ENCODE assay signal across 34 mouse cellular contexts in genomic region chr12:11208872-11209271, GRCm38 (mm10). TPM values are rescaled to one million over a fixed set of nuclear protein-coding genes. Genes with fewer than 3 reads are reported as not detected.
A peak's percentile ranks its signal among the peaks of the same experiment; 100 is the strongest.
DNase-seq lines count a peak whose midpoint lies in the region; ATAC-seq and TF ChIP-seq lines count a peak whose summit lies in the region.
"Had no signal": no experiment of that assay in that cellular context is flagged by ENCODE, and none has a peak within 500 bp of the region (broad histone marks: within the 10 kb centered on the region; RNA-seq: fewer than 3 reads in every experiment).

Msgn1 (minus strand) TSS chr12:11208972.

- no peak within 1 kb of the TSS for H3K4me3 ChIP-seq in midbrain, embryonic 11.5 days (ENCODE audit: low read depth, low read length)
- no peak within 1 kb of the TSS for H3K4me3 ChIP-seq in midbrain, postnatal 0 days (ENCODE audit: low read depth, low read length)
- peak within 1 kb of the TSS; percentile 59 for H3K4me3 ChIP-seq in testis, adult 2 months (ENCODE audit: control insufficient read depth, low read depth, low read length)
- H3K4me3 ChIP-seq in limb, embryonic 14.5 days (replicated peaks; ENCODE audit: low read length) = no peak within 1 kb of the TSS
- H3K4me3 ChIP-seq: embryonic facial prominence, embryonic 10.5 days; embryonic facial prominence, embryonic 15.5 days; heart, adult 2 months; heart, embryonic 15.5 days; neural tube, embryonic 15.5 days had no signal

- intact Hi-C loops in gastrocnemius, postnatal 14 days (cut with DNase I; ENCODE audit: low total_unique reads) = no loop called here

- H3K4me2 ChIP-seq in midbrain, embryonic 11.5 days = no peak within 1 kb of the TSS
- H3K4me2 ChIP-seq in midbrain, postnatal 0 days (ENCODE audit: low read depth, low read length, poor library complexity, severe bottlenecking) = no peak within 1 kb of the TSS
- no peak within 1 kb of the TSS for H3K4me2 ChIP-seq in limb, embryonic 14.5 days (replicated peaks; ENCODE audit: low read depth, low read length, severe bottlenecking)
- H3K4me2 ChIP-seq: embryonic facial prominence, embryonic 15.5 days; heart, embryonic 15.5 days; hindbrain, embryonic 14.5 days; neural tube, embryonic 15.5 days had no signal

- no peaks in the 10 kb centered on the region for H3K4me1 ChIP-seq in midbrain, embryonic 11.5 days (ENCODE audit: control insufficient read depth, insufficient read depth, low read length)
- no peaks in the 10 kb centered on the region for H3K4me1 ChIP-seq in midbrain, postnatal 0 days (ENCODE audit: insufficient read depth, low read length)
- peaks cover 8% of the 10 kb centered on the region for H3K4me1 ChIP-seq in testis, adult 2 months (ENCODE audit: control insufficient read depth, insufficient read depth, low read length)
- peaks cover 6% of the 10 kb centered on the region; the same call in 1 of the 2 replicates for H3K4me1 ChIP-seq in limb, embryonic 14.5 days (ENCODE audit: control insufficient read depth, insufficient read depth, low read length)
- H3K4me1 ChIP-seq: neural tube, embryonic 15.5 days had no signal

- 67% methylated on average over 5 of the region's 5 CpGs for WGBS in midbrain, embryonic 11.5 days
- whole genome bisulfite sequencing in midbrain, postnatal 0 days = 35% methylated on average over 5 of the region's 5 CpGs
- WGBS in limb, embryonic 14.5 days = 21% methylated on average over 5 of the region's 5 CpGs

- H3K27me3 ChIP-seq in midbrain, embryonic 11.5 days (ENCODE audit: control insufficient read depth, insufficient read depth, low read length) = no peaks in the 10 kb centered on the region
- H3K27me3 ChIP-seq in midbrain, postnatal 0 days (ENCODE audit: insufficient read depth, low read length) = no peaks in the 10 kb centered on the region
- no peaks in the 10 kb centered on the region for H3K27me3 ChIP-seq in testis, adult 2 months (ENCODE audit: control insufficient read depth, insufficient read depth, low read length)
- H3K27me3 ChIP-seq in limb, embryonic 14.5 days (ENCODE audit: control insufficient read depth, insufficient read depth, low read length) = no peaks in the 10 kb centered on the region; the same call in 1 of the 2 replicates
- H3K27me3 ChIP-seq: embryonic facial prominence, embryonic 15.5 days; heart, embryonic 15.5 days; neural tube, embryonic 15.5 days had no signal

- ATAC-seq in midbrain, embryonic 11.5 days (ENCODE audit: low FRiP score) = no peak
- ATAC-seq in midbrain, postnatal 0 days (ENCODE audit: low FRiP score) = no peak
- no peak for ATAC-seq in limb, embryonic 14.5 days (ENCODE audit: low FRiP score, low read depth)
- ATAC-seq: intestine, postnatal 0 days had no signal

- TF ChIP-seq CTCF in midbrain, postnatal 0 days (IDR thresholded peaks at IDR 0.05) = no peak
- TF ChIP-seq CTCF in testis, adult 2 months (IDR thresholded peaks at IDR 0.05; ENCODE audit: control insufficient read depth, insufficient read depth, insufficient replicate concordance, low read depth, low read length) = no peak

- DNase-seq in heart, adult 11 months = peak; percentile 84
- DNase-seq in heart, adult 8-10 months (ENCODE audit: low spot score) = no peak
- DNase-seq in midbrain, embryonic 11.5 days (ENCODE audit: low spot score, missing footprints) = peak; percentile 17
- no peak for DNase-seq in midbrain, postnatal 0 days (ENCODE audit: low spot score)
- no peak for DNase-seq in testis, postnatal 14 days (ENCODE audit: low spot score)
- no peak for DNase-seq in limb, embryonic 14.5 days (ENCODE audit: low spot score)
- no peak for DNase-seq in gastrocnemius, postnatal 14 days
- DNase-seq: adrenal gland, postnatal 10 days; B cell, adult 2 months; cerebellum, adult 8-10 months; cerebellum, postnatal 25 days; gastrocnemius, postnatal 36 days; heart, adult 2 months; heart, postnatal 4 days; liver; lung, adult 2 months; lung, postnatal 10 days; right cerebral cortex, adult 18-20 months had no signal

- no peak within 1 kb of the TSS for H3K9ac ChIP-seq in midbrain, embryonic 11.5 days (ENCODE audit: low read length)
- H3K9ac ChIP-seq in midbrain, postnatal 0 days (replicated peaks; ENCODE audit: low read length, poor library complexity, severe bottlenecking) = no peak within 1 kb of the TSS
- H3K9ac ChIP-seq in limb, embryonic 14.5 days (ENCODE audit: low read depth, low read length, severe bottlenecking) = peak within 1 kb of the TSS; percentile 14; the same call in 1 of the 2 replicates
- H3K9ac ChIP-seq: embryonic facial prominence, embryonic 15.5 days; heart, embryonic 15.5 days; hindbrain, embryonic 14.5 days; liver, embryonic 14.5 days; neural tube, embryonic 15.5 days had no signal

- H3K9me3 ChIP-seq in midbrain, embryonic 11.5 days (ENCODE audit: control insufficient read depth, low read length) = no peaks in the 10 kb centered on the region
- no peaks in the 10 kb centered on the region for H3K9me3 ChIP-seq in midbrain, postnatal 0 days (ENCODE audit: low read length)
- no peaks in the 10 kb centered on the region for H3K9me3 ChIP-seq in limb, embryonic 14.5 days (ENCODE audit: control insufficient read depth, low read length)
- H3K9me3 ChIP-seq: embryonic facial prominence, embryonic 10.5 days; embryonic facial prominence, embryonic 15.5 days; G1E; heart, embryonic 15.5 days; neural tube, embryonic 15.5 days had no signal

- no peaks in the 10 kb centered on the region for H3K36me3 ChIP-seq in midbrain, embryonic 11.5 days (ENCODE audit: control insufficient read depth, insufficient read depth, low read length)
- no peaks in the 10 kb centered on the region for H3K36me3 ChIP-seq in midbrain, postnatal 0 days (ENCODE audit: insufficient read depth, low read length)
- H3K36me3 ChIP-seq in testis, adult 2 months (ENCODE audit: control insufficient read depth, insufficient read depth, low read length) = no peaks in the 10 kb centered on the region
- H3K36me3 ChIP-seq in limb, embryonic 14.5 days (ENCODE audit: control insufficient read depth, insufficient read depth, low read length) = no peaks in the 10 kb centered on the region
- H3K36me3 ChIP-seq: embryonic facial prominence, embryonic 10.5 days; embryonic facial prominence, embryonic 15.5 days; G1E; heart, embryonic 15.5 days; neural tube, embryonic 15.5 days had no signal

- H3K27ac ChIP-seq in midbrain, embryonic 11.5 days (ENCODE audit: low read depth, low read length) = no peak within 1 kb of the TSS
- no peak within 1 kb of the TSS for H3K27ac ChIP-seq in midbrain, postnatal 0 days (ENCODE audit: low read depth, low read length)
- no peak within 1 kb of the TSS for H3K27ac ChIP-seq in testis, adult 2 months (ENCODE audit: control insufficient read depth, insufficient read depth, low read depth, low read length)
- H3K27ac ChIP-seq in limb, embryonic 14.5 days (replicated peaks; ENCODE audit: low read depth, low read length) = no peak within 1 kb of the TSS
- H3K27ac ChIP-seq: embryonic facial prominence, embryonic 10.5 days; embryonic facial prominence, embryonic 15.5 days; heart, adult 2 months; heart, embryonic 15.5 days; hindbrain, embryonic 14.5 days; kidney, postnatal 0 days; liver, embryonic 14.5 days; neural tube, embryonic 15.5 days had no signal

- no peak for TF ChIP-seq POLR2A in testis, adult 2 months (IDR thresholded peaks at IDR 0.05; ENCODE audit: control insufficient read depth, low read depth, low read length)
- no peak for TF ChIP-seq POLR2A in limb, embryonic 14.5 days (IDR thresholded peaks at IDR 0.05; ENCODE audit: borderline replicate concordance, extremely low read depth, insufficient read depth, insufficient read length)

RNA-seq across cellular contexts. Expression of gene Msgn1, which starts in this region (rescaled TPM):
- total RNA-seq in heart, adult 8-10 months (2022) = not detected
- polyA plus RNA-seq in midbrain, embryonic 11.5 days (2014; fragmentation: Nextera tagmentation; extraction: Ambion mirVana) = not detected in 2 replicates
- total RNA-seq in midbrain, postnatal 0 days (2014; rRNA removed) = not detected in 2 replicates
- not detected in 2 replicates for polyA plus RNA-seq in midbrain, postnatal 0 days (2015; fragmentation: Nextera tagmentation; extraction: Ambion mirVana)
- polyA plus RNA-seq in testis, adult 2 months (2012; rRNA removed) = not detected in 2 replicates
- polyA plus RNA-seq in limb, embryonic 14.5 days (2012; rRNA removed) = 0.15 TPM in 1 of 2 replicates, not detected in the other
- not detected in 2 replicates for polyA plus RNA-seq in limb, embryonic 14.5 days (2014; fragmentation: Nextera tagmentation; extraction: Ambion mirVana)
- total RNA-seq in gastrocnemius, postnatal 14 days (2021) = not detected
- total RNA-seq: adrenal gland, postnatal 10 days; G1E; gastrocnemius, adult 18-20 months; gastrocnemius, postnatal 36 days; heart, adult 2 months; heart, postnatal 4 days; layer of hippocampus, adult 8-10 months; layer of hippocampus, postnatal 25 days; left cerebral cortex, adult 8-10 months; left cerebral cortex, postnatal 36 days had no signal
- polyA plus RNA-seq: embryonic facial prominence, embryonic 10.5 days; embryonic facial prominence, embryonic 15.5 days; frontal cortex, adult 2 months; G1E; heart, adult 2 months; heart, embryonic 15.5 days; hindbrain, embryonic 14.5 days; intestine, postnatal 0 days; kidney, postnatal 0 days; liver, embryonic 14.5 days; lung, adult 2 months; neural tube, embryonic 15.5 days had no signal

Comparison
In these comparisons a context has a peak if more than half of its experiments do, and no peak if none do; other contexts are left out.
1. Peak in DNase-seq in midbrain, embryonic 11.5 days; RNA of the gene not detected or under 1 TPM.